Comparison of ENCODE assay signal across 25 mouse cellular contexts in genomic region chr11:109816911-109817310, GRCm38 (mm10). TPM values are rescaled to one million over a fixed set of nuclear protein-coding genes. Genes with fewer than 3 reads are reported as not detected.
A peak's percentile ranks its signal among the peaks of the same experiment; 100 is the strongest.
DNase-seq lines count a peak whose midpoint lies in the region; ATAC-seq and TF ChIP-seq lines count a peak whose summit lies in the region.
"Had no signal": no experiment of that assay in that cellular context is flagged by ENCODE, and none has a peak within 500 bp of the region (broad histone marks: within the 10 kb centered on the region; RNA-seq: fewer than 3 reads in every experiment).

No protein-coding gene starts in this region.

- no peak for TF ChIP-seq POLR2A in kidney, adult 2 months (IDR thresholded peaks at IDR 0.05; ENCODE audit: low read depth, low read length)
- no peak; the same call in 1 of the 2 replicates for TF ChIP-seq POLR2A in embryonic fibroblast, embryonic 13.5 days (IDR thresholded peaks at IDR 0.05; ENCODE audit: low read depth, low read length)

- no peak overlapping the region for H3K4me3 ChIP-seq in kidney, adult 2 months (ENCODE audit: insufficient read depth, low read depth, low read length)
- H3K4me3 ChIP-seq in C2C12 (ENCODE audit: insufficient read depth, poor library complexity, severe bottlenecking), result no peak overlapping the region
- H3K4me3 ChIP-seq in embryonic fibroblast, embryonic 13.5 days (ENCODE audit: insufficient read depth, low read length), result no peak overlapping the region
- H3K4me3 ChIP-seq: heart, embryonic 12.5 days; left cerebral cortex, adult 2 months; limb, embryonic 10.5 days; liver, embryonic 12.5 days; midbrain, embryonic 13.5 days had no signal

- H3K27ac ChIP-seq in kidney, adult 2 months (ENCODE audit: insufficient read depth, low read depth, low read length), result peak overlapping the region; percentile 31; the same call in 1 of the 2 replicates
- peak overlapping the region; percentile 100 for H3K27ac ChIP-seq in embryonic fibroblast, embryonic 13.5 days (ENCODE audit: insufficient read depth, low read length)
- H3K27ac ChIP-seq: left cerebral cortex, adult 2 months; limb, embryonic 10.5 days; liver, embryonic 12.5 days; midbrain, embryonic 13.5 days had no signal

- H3K36me3 ChIP-seq in kidney, adult 2 months (ENCODE audit: control insufficient read depth, insufficient read depth, low read length), result no peaks in the 10 kb centered on the region
- no peaks in the 10 kb centered on the region for H3K36me3 ChIP-seq in C2C12 (ENCODE audit: control insufficient read depth, insufficient read depth)
- H3K36me3 ChIP-seq: heart, embryonic 12.5 days; limb, embryonic 10.5 days; liver, embryonic 12.5 days; midbrain, embryonic 13.5 days had no signal

- no peak overlapping the region for H3ac ChIP-seq in C2C12 (ENCODE audit: control insufficient read depth, insufficient read length, low read depth)

- no peaks in the 10 kb centered on the region for H3K4me1 ChIP-seq in kidney, adult 2 months (ENCODE audit: control insufficient read depth, insufficient read depth, low read length)
- 0 out of 2 replicates have a peak, but pooled peaks cover 3% of the 10 kb centered on the region for H3K4me1 ChIP-seq in embryonic fibroblast, embryonic 13.5 days (ENCODE audit: control insufficient read depth, insufficient read depth, low read length)
- H3K4me1 ChIP-seq: heart, embryonic 12.5 days; limb, embryonic 10.5 days; liver, embryonic 12.5 days; midbrain, embryonic 13.5 days had no signal

- H3K79me3 ChIP-seq in C2C12 (ENCODE audit: low read depth), result no peaks in the 10 kb centered on the region

- H3K79me2 ChIP-seq in C2C12 (ENCODE audit: control insufficient read depth, insufficient read depth), result no peaks in the 10 kb centered on the region

- TF ChIP-seq CTCF in kidney, adult 2 months (conservative IDR thresholded peaks at IDR 0.05; ENCODE audit: insufficient read depth, insufficient read length, low read depth, low read length), result no peak
- no peak for TF ChIP-seq CTCF in C2C12 (IDR thresholded peaks at IDR 0.05; ENCODE audit: control insufficient read depth, insufficient read depth, insufficient read length)
- no peak for TF ChIP-seq CTCF in embryonic fibroblast, embryonic 13.5 days (IDR thresholded peaks at IDR 0.05; ENCODE audit: borderline replicate concordance, insufficient read depth, low read length)

- DNase-seq in kidney, adult 2 months, result no peak
- no peak for DNase-seq in kidney, postnatal 36 days
- DNase-seq in lung, postnatal 10 days, result peak; percentile 58
- no peak for DNase-seq in thymus, postnatal 10 days (ENCODE audit: low spot score in 2 of 2)
- no peak for DNase-seq in c-Kit-positive CD71-positive TER-119-positive erythroid progenitor cells, embryonic 14.5 days (ENCODE audit: low spot score)
- DNase-seq: adrenal gland, postnatal 14 days; cerebellum, adult 2 months; forebrain, postnatal 0 days; gastrocnemius, postnatal 25 days; heart, postnatal 4 days; thymus, adult 18-20 months had no signal

- H3K27me3 ChIP-seq in kidney, adult 2 months (replicated peaks; ENCODE audit: control insufficient read depth, insufficient read depth, low read length), result no peaks in the 10 kb centered on the region
- H3K27me3 ChIP-seq in C2C12 (ENCODE audit: control insufficient read depth, insufficient read depth, insufficient read length), result no peaks in the 10 kb centered on the region
- H3K27me3 ChIP-seq: heart, embryonic 12.5 days; liver, embryonic 12.5 days; midbrain, embryonic 13.5 days had no signal

- WGBS in kidney, adult 2 months, result 88% methylated on average over 1 of the region's 1 CpGs

- ATAC-seq in erythroid progenitor cell, adult 5-6 weeks (replicated peaks; ENCODE audit: low FRiP score, poor library complexity, severe bottlenecking), result no peak
- ATAC-seq: forebrain, postnatal 0 days; liver, embryonic 12.5 days; midbrain, embryonic 13.5 days had no signal

TF ChIP-seq in C2C12, 6 proteins besides CTCF, POLR2A, EP300 and RAD21:
- TF ChIP-seq MAX (IDR thresholded peaks at IDR 0.05), result peak; percentile 38
- TF ChIP-seq CEBPB (IDR thresholded peaks at IDR 0.05; ENCODE audit: low read depth), result peak; percentile 36
- no peak for TF ChIP-seq MYOG (IDR thresholded peaks at IDR 0.05; ENCODE audit: control insufficient read depth, extremely low read depth, insufficient read length)
- no peak for TF ChIP-seq MYOD1 (IDR thresholded peaks at IDR 0.05; ENCODE audit: control insufficient read depth, insufficient read length, low read depth)
- TF ChIP-seq FOSL1 (IDR thresholded peaks at IDR 0.05; ENCODE audit: insufficient read depth, low read length, poor library complexity, severe bottlenecking), result peak; percentile 10
- TF ChIP-seq USF1 (IDR thresholded peaks at IDR 0.05; ENCODE audit: low read depth), result no peak
TF ChIP-seq in C2C12: peak in this region for 3.

RNA-seq across cellular contexts. Expression of gene 1700012B07Rik, which starts 10.9 kb away (rescaled TPM):
- 0.07 TPM in 1 of 2 replicates, not detected in the other for polyA plus RNA-seq in kidney, adult 2 months (2012; rRNA removed)
- polyA plus RNA-seq in C2C12 (2012; fragmentation: generic; extraction: Trizol), result 0.04 TPM
- polyA plus RNA-seq in embryonic fibroblast, embryonic 13.5 days (2011; ENCODE audit: insufficient read length, low read depth, missing spikeins), result not detected in 2 replicates
- not detected in 2 replicates for total RNA-seq in erythroid progenitor cell, adult 5-6 weeks (2015; ENCODE audit: low replicate concordance)
- total RNA-seq in erythroid progenitor cell, adult 5-6 weeks (2017; ENCODE audit: low replicate concordance), result not detected in 2 replicates
- total RNA-seq: adrenal gland, postnatal 14 days; common myeloid progenitor, adult 5-6 weeks; forebrain, postnatal 0 days; gastrocnemius, postnatal 25 days; heart, postnatal 4 days; layer of hippocampus, adult 8-10 months; left cerebral cortex, adult 2 months; megakaryocyte progenitor cell, adult 5-6 weeks; MEL had no signal
- polyA plus RNA-seq: cerebellum, adult 2 months; embryonic facial prominence, embryonic 11.5 days; forebrain, postnatal 0 days; heart, embryonic 12.5 days; limb, embryonic 10.5 days; liver, embryonic 12.5 days; midbrain, embryonic 13.5 days; small intestine, adult 2 months had no signal
